21 mouse cellular contexts compared by ENCODE assay signal in the genomic region with DNA sequence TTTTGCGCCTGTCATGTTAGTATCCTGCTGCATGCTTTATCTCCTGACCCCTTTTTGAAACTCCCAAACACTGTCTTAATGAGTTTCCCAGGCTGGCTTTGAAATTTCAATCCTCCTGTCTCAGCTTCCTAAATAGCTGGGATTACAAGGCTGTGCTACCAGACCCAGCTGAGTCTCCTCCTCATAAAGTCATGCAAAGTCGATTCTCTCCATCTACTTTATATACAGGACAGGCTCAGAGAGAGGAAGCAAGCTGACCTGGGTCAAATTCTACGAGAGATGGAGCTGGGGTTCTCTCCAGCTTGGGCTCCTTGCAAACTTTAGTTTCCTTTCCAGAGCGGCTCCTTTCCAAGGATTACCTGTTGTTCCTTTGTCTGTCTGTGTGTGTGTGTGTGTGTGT.
"Had no signal": no experiment of that assay in that cellular context is flagged by ENCODE, and none has a peak within 500 bp of the region (broad histone marks: within the 10 kb centered on the region; RNA-seq: fewer than 3 reads in every experiment).

No protein-coding gene starts in this region.

- H3K4me2 ChIP-seq: lung, embryonic 15.5 days; midbrain, embryonic 11.5 days; neural tube, embryonic 13.5 days; neural tube, embryonic 15.5 days had no signal

- H3K36me3 ChIP-seq: lung, embryonic 15.5 days; neural tube, embryonic 13.5 days; neural tube, embryonic 15.5 days had no signal

- H3K4me3 ChIP-seq: lung, embryonic 15.5 days; megakaryocyte, embryonic 14.5 days; myocyte; neural tube, embryonic 13.5 days; neural tube, embryonic 15.5 days had no signal

- ATAC-seq: lung, postnatal 0 days; midbrain, embryonic 16.5 days had no signal

- H3K27ac ChIP-seq: lung, embryonic 15.5 days; macrophage; neural tube, embryonic 13.5 days; neural tube, embryonic 15.5 days had no signal

- H3K27me3 ChIP-seq: lung, embryonic 15.5 days; neural tube, embryonic 13.5 days; neural tube, embryonic 15.5 days had no signal

- DNase-seq: lung, adult 2 months; lung, postnatal 14 days; lung, postnatal 36 days; midbrain, embryonic 14.5 days; retina, postnatal 1 day; right cerebral cortex, adult 18-20 months; right cerebral cortex, postnatal 25 days; right cerebral cortex, postnatal 4 days; spleen, adult 18-20 months; thymus, adult 18-20 months; thymus, postnatal 14 days; thymus, postnatal 36 days had no signal

- H3K9me3 ChIP-seq: lung, embryonic 15.5 days; neural tube, embryonic 15.5 days had no signal

- H3K4me1 ChIP-seq: megakaryocyte, embryonic 14.5 days had no signal

- H3K9ac ChIP-seq: lung, embryonic 15.5 days; neural tube, embryonic 13.5 days; neural tube, embryonic 15.5 days had no signal
